Mouse (Mus musculus) lung, embryonic 15.5 days (tissue): ENCODE measurements around the gene Cmip. TPM values are rescaled to one million over a fixed set of nuclear protein-coding genes. Genes with fewer than 3 reads are reported as not detected.
"Not testable (repeated sequence)": the region's sequence is repeated elsewhere in the genome, so short reads cannot be mapped to it uniquely, and the experiment has no call there.

Experiments
- ATAC-seq: fragments of 200-750 bp; cut with Nextera tagmentation; 2 replicates; pipeline ENCODE4 v1.8.0; 2017; ENCODE audit warnings: moderate number of reproducible peaks, borderline replicate concordance; ENCODE audit not compliant: low FRiP score, low TSS enrichment; ENCODE audit errors: extremely low read depth
- H3K27ac ChIP-seq: fragments of 300-500 bp; sonication (generic); 2 replicates; pipeline ENCODE4 v1.5.1; 2015; ENCODE audit warnings: moderate library complexity, mild to moderate bottlenecking, inconsistent platforms
- H3K27me3 ChIP-seq: fragments of 300-500 bp; sonication (generic); 2 replicates; pipeline ENCODE4 v1.6.1; 2015; ENCODE audit warnings: inconsistent platforms
- H3K36me3 ChIP-seq: fragments of 300-500 bp; sonication (generic); 2 replicates; pipeline ENCODE4 v1.6.1; 2015; ENCODE audit warnings: inconsistent platforms
- H3K4me1 ChIP-seq: fragments of 300-500 bp; sonication (generic); 2 replicates; pipeline ENCODE4 v1.6.1; 2015; ENCODE audit warnings: inconsistent platforms
- H3K4me2 ChIP-seq: fragments of 300-500 bp; sonication (generic); 2 replicates; pipeline ENCODE4 v1.6.1; 2015; ENCODE audit warnings: inconsistent platforms, mild to moderate bottlenecking, moderate library complexity
- H3K4me3 ChIP-seq: fragments of 300-500 bp; sonication (generic); 2 replicates; pipeline ENCODE4 v1.5.1; 2015; ENCODE audit warnings: mild to moderate bottlenecking, inconsistent platforms
- H3K9ac ChIP-seq: fragments of 300-500 bp; sonication (generic); 2 replicates; pipeline ENCODE4 v1.6.1; 2015; ENCODE audit warnings: inconsistent platforms
- H3K9me3 ChIP-seq: fragments of 300-500 bp; sonication (generic); 2 replicates; pipeline ENCODE4 v1.6.1; 2016; ENCODE audit warnings: inconsistent platforms
- WGBS: fragments of 180-500 bp; shearing (Covaris S2); methylation state at CpG from one replicate; pipeline ENCODE4 v1.1.7; 2015; 5-methylcytosine and 5-hydroxymethylcytosine counted together
- polyA plus RNA-seq: library from polyadenylated mRNA; unstranded; fragments of >200 nt; fragmentation: Nextera tagmentation; extraction: Ambion mirVana; gene quantifications from 2 replicates; pipeline ENCODE4 v1.2.1, GENCODE M21; 2015

Gene Cmip
- polyA plus RNA-seq, 1 experiment from 2014 or later, result 18.8 TPM

GRCm38 (mm10) chr8:117421838-117422237 lies 165.0 kb downstream of the Cmip start:
- H3K27me3 ChIP-seq, result no peaks in the 10 kb centered on the region
- H3K4me2 ChIP-seq, result no peak overlapping the region
- H3K4me3 ChIP-seq, result no peak overlapping the region
- H3K4me1 ChIP-seq, result no peaks in the 10 kb centered on the region
- peaks cover 33% of the 10 kb centered on the region for H3K36me3 ChIP-seq
- 48% methylated on average over 5 of the region's 5 CpGs for WGBS
- H3K9me3 ChIP-seq, result no peaks in the 10 kb centered on the region
- no peak for ATAC-seq
- H3K27ac ChIP-seq, result no peak overlapping the region
- H3K9ac ChIP-seq, result no peak overlapping the region

- no peaks in the 10 kb centered on the region for H3K27me3 ChIP-seq
- H3K4me2 ChIP-seq, result no peak overlapping the region
- no peak for ATAC-seq
- no peak overlapping the region for H3K27ac ChIP-seq
- no peak overlapping the region for H3K4me3 ChIP-seq
- no peaks in the 10 kb centered on the region for H3K4me1 ChIP-seq
- no peak overlapping the region for H3K9ac ChIP-seq
- no peaks in the 10 kb centered on the region for H3K9me3 ChIP-seq
- peaks cover 34% of the 10 kb centered on the region for H3K36me3 ChIP-seq
- 90% methylated on average over 6 of the region's 6 CpGs for WGBS
Observed at GRCm38 (mm10) chr8:117422343-117422742, 165.5 kb downstream of the Cmip start.

GRCm38 (mm10) chr8:117423029-117423428 lies 166.2 kb downstream of the Cmip start:
- Histone ChIP-seq H3K4me1 (no peaks in the 10 kb centered on the region), H3K4me3 (no peak overlapping the region), H3K36me3 (peaks cover 39% of the 10 kb centered on the region), H3K4me2 (no peak overlapping the region), H3K27ac (no peak overlapping the region), H3K9ac (no peak overlapping the region), H3K27me3 (no peaks in the 10 kb centered on the region), H3K9me3 (no peaks in the 10 kb centered on the region)
- 83% methylated on average over 4 of the region's 4 CpGs for WGBS
- ATAC-seq, result no peak

GRCm38 (mm10) chr8:117427816-117428215 lies 171.0 kb downstream of the Cmip start:
- 65% methylated on average over 8 of the region's 8 CpGs for WGBS
- H3K4me1 ChIP-seq, H3K27me3 ChIP-seq, H3K4me2 ChIP-seq, H3K9ac ChIP-seq, H3K27ac ChIP-seq, H3K4me3 ChIP-seq, H3K9me3 ChIP-seq, ATAC-seq: not testable (repeated sequence)
- H3K36me3 ChIP-seq, result peaks cover 57% of the 10 kb centered on the region

GRCm38 (mm10) chr8:117428524-117429162 lies 171.8 kb downstream of the Cmip start:
- H3K27me3 ChIP-seq, result no peaks in the 10 kb centered on the region
- H3K36me3 ChIP-seq, result peaks cover 48% of the 10 kb centered on the region
- H3K4me1 ChIP-seq, result no peaks in the 10 kb centered on the region
- no peak for ATAC-seq
- WGBS, result 80% methylated on average over 21 of the region's 21 CpGs
- H3K9ac ChIP-seq, result no peak overlapping the region
- H3K4me2 ChIP-seq, result no peak overlapping the region
- H3K4me3 ChIP-seq, result no peak overlapping the region
- H3K9me3 ChIP-seq, result no peaks in the 10 kb centered on the region
- H3K27ac ChIP-seq, result no peak overlapping the region

GRCm38 (mm10) chr8:117430624-117431023 lies 173.8 kb downstream of the Cmip start:
- no peak for ATAC-seq
- H3K4me2 ChIP-seq, result no peak overlapping the region

GRCm38 (mm10) chr8:117431554-117431953 lies 174.7 kb downstream of the Cmip start:
- no peaks in the 10 kb centered on the region for H3K27me3 ChIP-seq
- H3K9me3 ChIP-seq, result no peaks in the 10 kb centered on the region
- ATAC-seq, result no peak
- no peak overlapping the region for H3K4me3 ChIP-seq
- no peak overlapping the region for H3K9ac ChIP-seq
- 73% methylated on average over 3 of the region's 3 CpGs for WGBS
- no peak overlapping the region for H3K27ac ChIP-seq
- no peaks in the 10 kb centered on the region for H3K4me1 ChIP-seq
- H3K36me3 ChIP-seq, result peaks cover 45% of the 10 kb centered on the region
- H3K4me2 ChIP-seq, result no peak overlapping the region

More at GRCm38 (mm10) chr8:117430624-117431023, 173.8 kb downstream of the Cmip start:
- peaks cover 48% of the 10 kb centered on the region for H3K36me3 ChIP-seq
- no peak overlapping the region for H3K27ac ChIP-seq
- 88% methylated on average over 4 of the region's 4 CpGs for WGBS
- no peaks in the 10 kb centered on the region for H3K4me1 ChIP-seq
- no peak overlapping the region for H3K9ac ChIP-seq
- H3K4me3 ChIP-seq, result no peak overlapping the region
- H3K9me3 ChIP-seq, result no peaks in the 10 kb centered on the region
- H3K27me3 ChIP-seq, result no peaks in the 10 kb centered on the region

- Histone ChIP-seq H3K36me3 (peaks cover 45% of the 10 kb centered on the region), H3K27ac (no peak overlapping the region), H3K4me2 (no peak overlapping the region), H3K27me3 (no peaks in the 10 kb centered on the region), H3K9me3 (no peaks in the 10 kb centered on the region), H3K9ac (no peak overlapping the region), H3K4me3 (no peak overlapping the region), H3K4me1 (no peaks in the 10 kb centered on the region)
- 86% methylated on average over 8 of the region's 8 CpGs for WGBS
- no peak for ATAC-seq
Observed at GRCm38 (mm10) chr8:117432111-117432510, 175.2 kb downstream of the Cmip start.

- peaks cover 51% of the 10 kb centered on the region for H3K36me3 ChIP-seq
- H3K27me3 ChIP-seq, result no peaks in the 10 kb centered on the region
- no peaks in the 10 kb centered on the region for H3K4me1 ChIP-seq
- H3K4me3 ChIP-seq, result no peak overlapping the region
- ATAC-seq, result no peak
- no peak overlapping the region for H3K4me2 ChIP-seq
- no peak overlapping the region for H3K27ac ChIP-seq
- H3K9ac ChIP-seq, result no peak overlapping the region
- H3K9me3 ChIP-seq, result no peaks in the 10 kb centered on the region
- WGBS, result 79% methylated on average over 10 of the region's 10 CpGs
Observed at GRCm38 (mm10) chr8:117433968-117434367, 177.1 kb downstream of the Cmip start.

- H3K27ac ChIP-seq, result no peak overlapping the region
- ATAC-seq, result no peak
- no peak overlapping the region for H3K4me3 ChIP-seq
- 93% methylated on average over 15 of the region's 15 CpGs for WGBS
- H3K36me3 ChIP-seq, result peaks cover 37% of the 10 kb centered on the region
- no peaks in the 10 kb centered on the region for H3K4me1 ChIP-seq
- H3K4me2 ChIP-seq, result no peak overlapping the region
- no peaks in the 10 kb centered on the region for H3K9me3 ChIP-seq
- H3K9ac ChIP-seq, result no peak overlapping the region
- no peaks in the 10 kb centered on the region for H3K27me3 ChIP-seq
Observed at GRCm38 (mm10) chr8:117436786-117437185, 179.9 kb downstream of the Cmip start.

GRCm38 (mm10) chr8:117437616-117438015 lies 180.8 kb downstream of the Cmip start:
- Histone ChIP-seq H3K4me3 (no peak overlapping the region), H3K27ac (no peak overlapping the region), H3K4me2 (no peak overlapping the region), H3K9ac (no peak overlapping the region), H3K9me3 (no peaks in the 10 kb centered on the region), H3K4me1 (no peaks in the 10 kb centered on the region), H3K27me3 (no peaks in the 10 kb centered on the region), H3K36me3 (peaks cover 37% of the 10 kb centered on the region)
- WGBS, result 66% methylated on average over 5 of the region's 5 CpGs
- ATAC-seq, result no peak

GRCm38 (mm10) chr8:117440317-117440716 lies 183.5 kb downstream of the Cmip start:
- Histone ChIP-seq H3K4me1 (no peaks in the 10 kb centered on the region), H3K9me3 (no peaks in the 10 kb centered on the region), H3K4me3 (no peak overlapping the region), H3K4me2 (no peak overlapping the region), H3K27ac (no peak overlapping the region), H3K9ac (no peak overlapping the region), H3K36me3 (peaks cover 29% of the 10 kb centered on the region), H3K27me3 (no peaks in the 10 kb centered on the region)
- no peak for ATAC-seq
- WGBS, result 73% methylated on average over 14 of the region's 14 CpGs

- Histone ChIP-seq H3K27me3 (no peaks in the 10 kb centered on the region), H3K9ac (no peak overlapping the region), H3K9me3 (no peaks in the 10 kb centered on the region), H3K4me1 (no peaks in the 10 kb centered on the region), H3K4me2 (no peak overlapping the region), H3K27ac (no peak overlapping the region), H3K4me3 (no peak overlapping the region), H3K36me3 (peaks cover 32% of the 10 kb centered on the region)
- ATAC-seq, result no peak
- WGBS, result 60% methylated on average over 6 of the region's 6 CpGs
Observed at GRCm38 (mm10) chr8:117440759-117441158, 183.9 kb downstream of the Cmip start.
